Mouse (Mus musculus) layer of hippocampus, adult 8-10 months (tissue): ENCODE data around the gene Nhsl1. TPM values are rescaled to one million over a fixed set of nuclear protein-coding genes. Genes with fewer than 3 reads are reported as not detected.

ENCODE experiments used
- DNase-seq, 2 experiments: peaks; one replicate each; pipeline ENCODE4 v3.0.0; 2022; ENCODE audit warnings: low spot score in 2 of 2
- total RNA-seq, 4 experiments: library from RNA; stranded (reverse); gene quantifications; 2 replicates each; pipeline ENCODE4 v1.2.4; 2022

Nhsl1 gene
- 10 to 100 TPM; 40.7 to 45.2 (median 41.2) TPM for total RNA-seq

DNA sequence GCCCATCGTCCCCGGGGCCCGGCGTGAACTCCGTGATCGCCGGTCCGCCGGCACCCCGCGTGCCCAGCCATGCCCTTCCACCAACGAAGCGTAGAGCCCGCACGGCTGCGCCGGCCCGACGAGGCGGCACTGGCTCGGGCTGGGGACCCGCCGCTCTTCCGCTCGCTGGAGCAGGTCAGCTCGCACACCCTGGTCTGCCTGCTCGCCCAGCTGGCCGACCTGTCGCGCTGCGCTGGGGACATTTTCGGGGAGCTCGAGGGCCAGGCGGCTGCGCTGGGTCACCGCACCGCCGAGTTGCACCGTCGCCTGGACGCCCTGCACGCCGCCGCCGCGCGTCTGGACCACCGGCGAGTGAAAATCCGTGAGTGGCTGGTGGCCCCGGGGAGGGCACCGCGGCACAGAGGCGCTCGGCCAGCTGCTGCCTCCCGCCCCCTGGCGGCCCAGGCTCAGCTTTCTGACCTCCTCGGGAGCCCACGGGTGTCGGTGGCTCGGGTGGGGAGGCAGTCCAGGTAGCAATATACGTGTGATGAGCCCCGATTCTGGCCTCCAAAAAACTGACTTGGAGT is at the start of gene Nhsl1:
Gene Nhsl1, plus strand, starts transcription at position 70 of the 566 bp plus-strand sequence.
- DNase-seq, result peak in 1 of 2 experiments; percentile 23

DNA sequence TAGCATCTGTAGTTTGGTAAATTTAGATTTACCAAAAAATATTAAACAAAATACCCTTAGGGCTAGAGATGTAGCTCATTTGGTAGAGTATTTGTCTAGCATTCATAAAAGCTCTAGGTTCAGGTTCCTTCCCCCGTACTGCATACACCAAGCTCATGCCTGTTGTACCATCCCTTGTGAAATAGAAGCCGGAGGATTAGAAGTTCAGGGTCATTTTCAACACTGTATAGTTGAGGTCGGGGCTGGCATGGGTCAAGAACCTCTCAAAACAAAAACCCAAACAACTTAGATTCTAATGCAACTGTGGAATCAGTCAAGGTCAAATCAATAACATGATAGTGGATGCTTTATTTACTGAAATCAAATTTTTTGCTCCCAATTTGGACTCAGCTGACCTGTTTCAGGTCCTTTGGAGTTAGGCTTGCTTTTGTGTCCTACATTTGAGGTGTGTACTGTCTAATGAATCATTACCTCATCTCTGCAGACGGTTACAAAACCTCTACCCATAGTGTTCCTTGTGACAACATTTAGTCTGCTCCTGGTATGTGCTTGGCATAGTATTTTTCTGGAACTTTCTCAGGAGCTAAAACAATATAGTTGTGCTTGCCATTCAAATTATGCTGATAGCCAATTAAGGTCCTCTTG is 42.6 kb upstream of the Nhsl1 start:
- no peak for DNase-seq

DNA sequence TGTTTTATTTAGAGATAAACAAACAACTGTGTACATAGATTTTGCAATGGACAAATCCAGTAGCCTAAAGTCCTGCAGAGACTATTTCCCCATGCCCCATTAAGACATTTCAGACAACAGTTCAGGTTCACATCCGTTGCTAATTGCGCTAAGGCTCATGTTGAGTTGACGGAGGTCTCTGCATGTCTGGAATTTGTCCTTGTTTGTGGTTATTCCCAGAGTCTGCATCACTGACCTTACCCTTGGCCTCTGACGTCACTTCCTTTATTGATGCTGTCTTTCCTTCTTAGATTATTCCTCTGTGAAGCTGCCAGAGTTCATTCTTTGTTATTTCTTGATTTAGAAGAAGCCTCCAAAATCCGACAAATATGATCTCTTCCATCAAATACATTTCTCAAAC is 34.8 kb upstream of the Nhsl1 start:
- no peak for DNase-seq

- no peak for DNase-seq
Observed at GRCm38 (mm10) chr10:18289512-18289911, 29.3 kb upstream of the Nhsl1 start.

DNA sequence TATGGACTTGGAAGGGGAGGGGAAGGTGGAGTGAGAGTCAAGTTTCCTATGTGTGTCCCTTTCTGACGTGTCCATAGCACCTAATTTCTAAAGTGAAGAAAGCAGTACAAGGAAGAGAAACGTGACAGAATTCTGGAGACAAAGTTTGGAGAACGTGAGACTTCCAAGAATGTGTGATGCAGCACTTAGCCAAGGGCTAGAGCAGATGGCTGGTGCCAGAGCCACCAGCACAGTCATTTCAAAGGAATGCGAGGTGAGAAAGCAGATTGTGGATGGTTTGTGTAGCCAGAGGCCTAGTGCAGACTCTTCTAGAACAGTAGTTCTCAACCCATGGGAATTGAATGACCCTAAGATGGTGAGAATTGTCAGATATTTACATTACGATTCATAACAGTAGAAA is 13.7 kb upstream of the Nhsl1 start:
- DNase-seq, result no peak

DNA sequence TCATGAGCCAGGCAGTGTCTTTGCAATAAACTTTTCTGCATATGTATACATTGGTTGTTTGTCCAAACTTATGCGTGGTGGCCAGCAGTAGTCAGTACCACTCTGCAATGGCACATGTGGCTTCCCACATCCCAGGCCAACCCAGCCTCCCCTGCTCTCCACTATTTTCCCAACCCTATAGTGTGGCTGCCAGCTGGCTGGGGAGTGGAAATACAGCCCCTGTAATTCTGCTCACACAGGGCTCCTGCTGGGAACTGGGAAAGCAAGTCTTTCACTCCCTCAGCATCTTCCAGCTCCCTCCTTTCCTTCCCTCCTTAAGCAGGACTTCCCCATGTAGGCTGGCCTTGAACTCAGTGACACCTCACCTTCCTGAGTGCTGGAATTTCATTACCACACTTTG is 3.7 kb upstream of the Nhsl1 start:
- peak; percentile 13 to 23 for DNase-seq

- no peak for DNase-seq
Observed at GRCm38 (mm10) chr10:18317521-18317920, 1.3 kb upstream of the Nhsl1 start.

DNA sequence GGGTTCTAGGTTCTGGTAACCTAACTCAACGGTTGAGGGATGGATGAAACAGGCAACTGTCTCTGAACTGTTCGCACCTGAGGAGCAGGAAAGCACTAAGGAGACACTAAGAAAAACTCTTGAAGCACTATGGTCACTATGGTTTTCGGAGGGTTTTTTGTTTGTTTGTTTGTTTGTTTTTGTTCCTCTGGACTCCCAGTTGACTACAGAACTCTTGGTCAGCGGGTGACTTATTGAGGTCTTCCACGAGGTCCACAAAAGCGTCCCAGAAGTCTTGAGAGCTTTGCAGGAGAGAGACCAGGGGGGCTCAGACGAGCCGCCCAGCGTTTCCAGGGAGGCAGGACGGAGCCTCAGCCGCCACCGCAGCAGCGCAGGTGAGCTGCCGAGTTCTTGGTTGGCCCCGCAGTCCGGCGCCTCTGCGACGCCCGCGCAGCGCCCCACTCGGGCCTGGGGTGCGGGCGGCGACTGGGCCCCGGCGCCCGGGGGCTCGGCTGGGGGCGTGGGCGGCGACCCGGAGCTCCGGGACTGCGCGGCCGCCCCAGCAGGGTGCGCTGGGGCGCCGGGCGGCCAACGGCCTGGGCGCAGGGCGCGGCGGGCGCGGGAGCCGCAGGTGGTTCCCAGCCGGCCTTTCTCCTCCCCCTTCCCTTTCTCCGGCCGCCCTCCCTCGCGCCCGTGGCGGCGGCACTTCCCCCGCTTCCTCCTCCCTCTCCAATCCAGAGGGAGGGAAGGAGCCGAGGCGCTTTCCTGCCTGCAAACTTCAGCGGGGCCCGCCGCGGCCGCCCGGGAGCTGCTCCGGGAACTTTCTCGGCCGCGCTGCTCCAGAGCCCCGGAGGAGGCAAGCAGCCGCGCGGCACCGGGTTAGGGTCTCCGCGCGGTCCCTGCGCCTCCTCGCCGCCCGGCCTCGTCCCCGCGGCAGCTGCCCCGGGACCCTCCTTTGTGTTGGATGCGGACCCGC is 547 bp upstream of the Nhsl1 start:
- no peak for DNase-seq

DNA sequence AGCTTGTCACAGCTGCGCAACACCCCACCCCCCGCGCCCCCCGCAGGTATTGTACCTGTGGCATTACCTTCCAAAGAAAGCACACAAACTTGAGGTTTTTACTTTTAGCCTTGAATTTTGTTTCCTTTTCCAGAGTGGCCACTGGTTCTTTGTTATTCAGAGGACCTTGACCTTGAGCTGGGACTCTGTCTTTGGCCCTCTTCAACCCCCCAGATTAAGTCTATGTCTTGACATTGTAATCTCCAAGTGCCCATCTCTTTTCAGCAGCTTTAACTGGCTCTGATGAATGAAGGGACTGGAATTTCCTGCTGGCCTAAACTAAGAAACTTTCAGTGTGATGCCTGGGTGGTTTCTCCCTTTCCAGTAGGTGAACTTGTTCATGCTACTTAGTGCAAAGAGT is 906 bp downstream of the Nhsl1 start:
- DNase-seq, result no peak

- no peak for DNase-seq
Observed at GRCm38 (mm10) chr10:18321861-18322260, 3.1 kb downstream of the Nhsl1 start.

DNA sequence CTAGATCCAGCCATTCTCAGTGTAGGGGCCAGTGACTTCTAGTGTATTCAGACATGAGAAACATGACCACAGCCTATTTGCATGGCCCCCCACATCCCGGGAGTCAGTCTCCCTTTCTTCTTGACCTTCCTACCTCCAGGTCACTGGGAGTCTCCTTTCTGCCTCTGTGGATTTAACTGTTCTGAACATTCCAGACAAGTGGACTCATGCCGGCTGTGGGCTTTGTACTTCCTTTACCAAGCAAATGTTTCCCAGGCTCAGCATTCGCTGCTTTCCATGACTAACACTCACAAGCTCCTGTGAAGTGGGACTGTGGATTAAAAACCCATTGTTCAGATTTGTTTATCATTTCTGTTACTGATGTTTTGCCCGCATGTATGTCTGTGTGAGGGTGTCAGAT is 4.9 kb downstream of the Nhsl1 start:
- no peak for DNase-seq

DNA sequence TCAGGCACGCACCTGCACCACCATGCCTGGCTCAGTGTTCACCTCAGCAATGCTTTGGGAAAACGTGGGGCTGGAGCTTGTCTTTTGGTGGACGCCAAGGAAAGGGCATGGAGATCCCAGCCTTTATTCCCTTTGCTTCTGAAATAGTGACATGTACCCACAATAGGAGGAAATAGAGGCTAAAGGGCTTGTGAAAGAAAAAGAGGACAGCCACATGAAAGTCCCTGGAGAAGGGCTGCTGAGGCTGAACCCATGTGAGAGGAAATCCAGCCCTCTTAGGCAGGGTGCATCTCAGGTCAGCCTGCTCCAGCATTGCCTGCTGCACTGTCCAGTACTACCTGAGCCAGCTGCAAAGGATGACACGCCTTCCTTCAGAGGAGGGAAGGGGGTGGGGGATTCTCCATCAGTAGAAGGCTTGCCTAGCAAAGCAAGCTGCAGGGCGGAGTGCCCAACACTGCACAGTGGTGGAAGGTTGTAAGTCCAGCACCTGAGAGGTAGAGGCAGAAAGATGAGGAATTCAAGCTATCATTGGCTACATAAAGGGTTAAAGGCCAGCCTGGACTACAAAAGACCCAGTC is 9.6 kb downstream of the Nhsl1 start:
- no peak for DNase-seq

- DNase-seq, result no peak
Observed at GRCm38 (mm10) chr10:18329096-18330038, 10.6 kb downstream of the Nhsl1 start.

DNA sequence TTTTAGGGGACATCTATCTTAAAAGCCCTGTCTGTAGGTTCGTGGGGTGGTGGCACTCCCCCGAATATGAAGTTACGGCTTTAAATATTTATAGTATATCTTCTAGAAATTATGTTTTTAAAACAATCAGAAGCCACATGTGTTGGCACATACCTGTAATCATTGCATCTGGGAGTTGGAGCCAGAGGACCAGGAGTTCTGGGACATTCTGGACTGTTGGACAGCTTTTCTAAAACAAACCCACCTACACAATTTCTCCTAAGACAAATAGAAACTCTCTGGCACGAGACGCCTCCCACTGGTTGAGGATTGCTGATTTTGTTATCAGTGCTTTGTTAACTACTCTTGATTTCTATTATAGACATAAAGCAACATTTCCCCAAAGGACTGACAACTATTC is 11.7 kb downstream of the Nhsl1 start:
- no peak for DNase-seq

DNA sequence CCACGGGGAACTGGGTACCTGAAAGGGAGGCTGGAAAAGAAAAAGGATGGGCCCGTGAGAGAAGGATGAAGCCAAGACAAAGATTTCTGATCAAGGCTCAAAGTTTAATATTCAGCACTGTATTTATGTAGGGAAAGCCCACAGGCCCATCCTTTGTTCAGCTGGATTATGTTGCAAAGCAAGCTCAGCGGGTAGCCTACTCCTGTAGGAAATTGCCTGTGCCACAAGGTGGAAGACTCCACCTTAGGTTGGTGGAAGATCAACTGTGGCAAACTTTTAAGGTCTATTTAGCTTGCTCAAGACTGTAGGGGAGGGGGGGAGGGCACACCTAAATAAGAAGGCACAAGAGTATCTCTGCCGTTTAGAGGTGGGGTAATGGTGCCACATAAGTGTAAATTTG is 14.8 kb downstream of the Nhsl1 start:
- DNase-seq, result no peak

GRCm38 (mm10) chr10:18334176-18334575 is 15.4 kb downstream of the Nhsl1 start:
- no peak for DNase-seq

DNA sequence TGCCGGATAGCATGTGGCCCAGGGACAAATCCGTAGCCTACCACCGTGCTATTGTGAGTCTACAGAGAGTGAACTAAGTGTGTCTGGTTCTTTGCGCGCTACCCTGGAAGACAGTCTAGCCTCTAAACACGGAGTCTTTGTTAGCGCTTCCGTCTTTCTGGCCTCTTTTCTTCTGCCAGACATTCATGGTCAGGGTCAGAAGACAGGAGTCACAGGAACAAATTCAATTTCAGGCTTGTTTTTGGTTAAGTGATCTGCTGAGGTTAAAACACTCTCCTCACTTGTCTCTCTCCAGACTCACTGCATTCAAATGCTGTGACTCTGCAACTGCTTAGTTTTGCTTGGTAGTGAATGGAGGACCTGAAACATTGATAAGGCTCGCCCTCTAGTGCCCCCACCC is 15.9 kb downstream of the Nhsl1 start:
- DNase-seq, result no peak

DNA sequence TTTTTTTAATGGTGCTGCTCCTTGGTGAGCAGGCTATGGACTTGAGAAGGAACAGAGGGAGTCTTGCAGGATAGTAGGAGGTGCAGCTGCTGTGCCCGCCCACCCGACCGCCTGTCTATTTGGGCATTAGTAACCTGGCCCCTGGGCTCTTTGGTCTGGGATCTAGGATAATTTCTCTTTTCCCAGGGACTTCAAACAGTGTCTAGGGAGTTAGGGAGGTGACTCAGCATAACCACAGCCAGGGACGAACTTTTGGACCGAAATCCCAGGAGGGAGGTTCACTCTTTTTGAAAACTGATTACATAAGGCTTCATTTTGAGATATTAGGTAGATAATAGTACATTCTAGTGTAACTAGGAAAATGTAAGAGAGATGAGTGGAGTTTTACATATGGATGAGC is 18.9 kb downstream of the Nhsl1 start:
- DNase-seq, result no peak

- DNase-seq, result no peak
Observed at GRCm38 (mm10) chr10:18339386-18339785, 20.6 kb downstream of the Nhsl1 start.

DNA sequence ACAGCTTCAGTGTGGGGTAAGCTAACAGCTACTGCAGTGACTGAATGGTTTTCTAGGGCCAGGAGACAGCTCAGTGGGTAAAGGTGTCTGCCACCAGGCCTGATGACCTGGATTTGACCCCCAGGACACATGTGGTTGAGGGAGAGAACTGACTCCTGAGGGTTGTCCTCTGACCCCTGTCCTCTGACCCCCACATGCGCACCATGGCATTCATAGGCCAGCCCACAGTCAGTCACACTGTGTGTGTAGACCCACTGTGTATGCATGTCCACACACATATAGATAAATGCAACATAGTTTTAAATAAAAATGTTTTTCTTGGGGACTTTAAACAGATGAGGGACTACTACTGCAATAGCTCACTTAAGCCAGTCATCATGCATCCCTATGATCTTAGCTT is 22.1 kb downstream of the Nhsl1 start:
- DNase-seq, result no peak
